Mouse (Mus musculus): Measurements from ENCODE around the gene Camkmt. TPM values are rescaled to one million over a fixed set of nuclear protein-coding genes. Genes with fewer than 3 reads are reported as not detected.

Gene Camkmt
- polyA plus RNA-seq, 1 experiment from 2014 or later: 20.4 TPM

- Histone ChIP-seq H3K36me3 (replicated peaks; ENCODE audit: control insufficient read depth, insufficient read depth) (peaks cover 64% of the 10 kb centered on the region), H3K27me3 (ENCODE audit: control insufficient read depth, insufficient read depth, low read length) (no peaks in the 10 kb centered on the region), H3K9me3 (ENCODE audit: control insufficient read depth, low read length) (no peaks in the 10 kb centered on the region), H3K4me3 (replicated peaks; ENCODE audit: low read length) (no peak overlapping the region), H3K4me2 (replicated peaks) (no peak overlapping the region), H3K9ac (no peak overlapping the region), H3K27ac (no peak overlapping the region), H3K4me1 (replicated peaks; ENCODE audit: control insufficient read depth, insufficient read depth, low read length) (no peaks in the 10 kb centered on the region)
- DNase-seq (ENCODE audit: low spot score) (no peak), ATAC-seq (ENCODE audit: low FRiP score) (no peak)
- WGBS: 89% methylated on average over 7 of the region's 7 CpGs
These were observed 26.8 kb upstream of the Camkmt start for GRCm38 (mm10) chr17:85063560-85063959.

- H3K4me3 ChIP-seq (replicated peaks; ENCODE audit: low read length): no peak overlapping the region
- no peak overlapping the region for H3K27ac ChIP-seq
- H3K9ac ChIP-seq: no peak overlapping the region
- peaks cover 98% of the 10 kb centered on the region for H3K36me3 ChIP-seq (replicated peaks; ENCODE audit: control insufficient read depth, insufficient read depth)
- ATAC-seq (ENCODE audit: low FRiP score): no peak
- H3K27me3 ChIP-seq (ENCODE audit: control insufficient read depth, insufficient read depth, low read length): no peaks in the 10 kb centered on the region
- 95% methylated on average over 7 of the region's 7 CpGs for WGBS
- no peaks in the 10 kb centered on the region for H3K4me1 ChIP-seq (replicated peaks; ENCODE audit: control insufficient read depth, insufficient read depth, low read length)
- H3K9me3 ChIP-seq (ENCODE audit: control insufficient read depth, low read length): no peaks in the 10 kb centered on the region
- H3K4me2 ChIP-seq (replicated peaks): no peak overlapping the region
- DNase-seq (ENCODE audit: low spot score): no peak
These were observed 23.0 kb upstream of the Camkmt start for GRCm38 (mm10) chr17:85067331-85067730.

DNA sequence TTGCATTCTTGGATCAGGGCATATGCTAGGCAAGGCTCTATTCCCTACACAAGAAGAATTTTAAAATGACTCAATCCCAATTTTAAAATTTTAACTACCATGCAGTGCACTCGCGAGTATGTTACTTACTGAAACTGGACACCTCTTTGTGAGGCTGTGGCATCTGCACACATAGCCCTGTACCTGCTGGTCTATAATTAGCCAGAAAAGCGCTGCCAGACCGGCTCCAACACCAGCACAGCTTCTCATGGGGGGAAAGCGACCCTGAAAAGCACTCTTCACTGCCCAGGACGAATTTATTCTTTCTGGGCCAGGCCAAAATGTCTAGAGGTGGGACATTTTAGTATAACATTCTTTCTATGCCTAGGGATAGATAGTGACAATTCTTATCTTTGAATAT lies 19.7 kb upstream of the Camkmt start:
- 89% methylated on average over 6 of the region's 6 CpGs for WGBS
- no peaks in the 10 kb centered on the region for H3K27me3 ChIP-seq (ENCODE audit: control insufficient read depth, insufficient read depth, low read length)
- H3K4me1 ChIP-seq (replicated peaks; ENCODE audit: control insufficient read depth, insufficient read depth, low read length): no peaks in the 10 kb centered on the region
- no peak overlapping the region for H3K9ac ChIP-seq
- ATAC-seq (ENCODE audit: low FRiP score): no peak
- H3K9me3 ChIP-seq (ENCODE audit: control insufficient read depth, low read length): no peaks in the 10 kb centered on the region
- H3K27ac ChIP-seq: no peak overlapping the region
- H3K4me3 ChIP-seq (replicated peaks; ENCODE audit: low read length): no peak overlapping the region
- H3K4me2 ChIP-seq (replicated peaks): no peak overlapping the region
- no peak for DNase-seq (ENCODE audit: low spot score)
- peaks cover 83% of the 10 kb centered on the region for H3K36me3 ChIP-seq (replicated peaks; ENCODE audit: control insufficient read depth, insufficient read depth)

GRCm38 (mm10) chr17:85071088-85071775 lies 19.1 kb upstream of the Camkmt start:
- 84% methylated on average over 8 of the region's 8 CpGs for WGBS
- Histone ChIP-seq H3K27me3 (ENCODE audit: control insufficient read depth, insufficient read depth, low read length) (no peaks in the 10 kb centered on the region), H3K27ac (no peak overlapping the region), H3K36me3 (replicated peaks; ENCODE audit: control insufficient read depth, insufficient read depth) (peaks cover 83% of the 10 kb centered on the region), H3K9ac (no peak overlapping the region; the same call in 1 of the 2 replicates), H3K4me2 (replicated peaks) (no peak overlapping the region), H3K9me3 (ENCODE audit: control insufficient read depth, low read length) (no peaks in the 10 kb centered on the region), H3K4me1 (replicated peaks; ENCODE audit: control insufficient read depth, insufficient read depth, low read length) (no peaks in the 10 kb centered on the region), H3K4me3 (replicated peaks; ENCODE audit: low read length) (no peak overlapping the region)
- ATAC-seq (ENCODE audit: low FRiP score) (no peak), DNase-seq (ENCODE audit: low spot score) (no peak)

GRCm38 (mm10) chr17:85072383-85072782 lies 18.0 kb upstream of the Camkmt start:
- WGBS: 34% methylated on average over 11 of the region's 11 CpGs
- Histone ChIP-seq H3K4me3 (replicated peaks; ENCODE audit: low read length) (no peak overlapping the region), H3K36me3 (replicated peaks; ENCODE audit: control insufficient read depth, insufficient read depth) (peaks cover 81% of the 10 kb centered on the region), H3K27ac (no peak overlapping the region), H3K9ac (no peak overlapping the region), H3K9me3 (ENCODE audit: control insufficient read depth, low read length) (no peaks in the 10 kb centered on the region), H3K27me3 (ENCODE audit: control insufficient read depth, insufficient read depth, low read length) (no peaks in the 10 kb centered on the region), H3K4me2 (replicated peaks) (peak overlapping the region; percentile 6; the same call in 1 of the 2 replicates), H3K4me1 (replicated peaks; ENCODE audit: control insufficient read depth, insufficient read depth, low read length) (no peaks in the 10 kb centered on the region)
- DNase-seq (ENCODE audit: low spot score): peak; percentile 28
- ATAC-seq (ENCODE audit: low FRiP score): 0 out of 2 replicates have a peak, but pooled peaks have one; percentile 27

GRCm38 (mm10) chr17:85073214-85073613 lies 17.1 kb upstream of the Camkmt start:
- no peaks in the 10 kb centered on the region for H3K27me3 ChIP-seq (ENCODE audit: control insufficient read depth, insufficient read depth, low read length)
- H3K4me3 ChIP-seq (replicated peaks; ENCODE audit: low read length): no peak overlapping the region
- DNase-seq (ENCODE audit: low spot score): no peak
- WGBS: 56% methylated on average over 7 of the region's 7 CpGs
- no peak for ATAC-seq (ENCODE audit: low FRiP score)
- no peaks in the 10 kb centered on the region for H3K4me1 ChIP-seq (replicated peaks; ENCODE audit: control insufficient read depth, insufficient read depth, low read length)
- peaks cover 80% of the 10 kb centered on the region for H3K36me3 ChIP-seq (replicated peaks; ENCODE audit: control insufficient read depth, insufficient read depth)
- no peak overlapping the region for H3K9ac ChIP-seq
- H3K9me3 ChIP-seq (ENCODE audit: control insufficient read depth, low read length): no peaks in the 10 kb centered on the region
- H3K27ac ChIP-seq: 0 out of 2 replicates have a peak overlapping the region, but pooled peaks have one; percentile 11
- no peak overlapping the region for H3K4me2 ChIP-seq (replicated peaks)

GRCm38 (mm10) chr17:85074083-85074482 lies 16.3 kb upstream of the Camkmt start:
- no peak overlapping the region for H3K4me2 ChIP-seq (replicated peaks)
- no peaks in the 10 kb centered on the region for H3K27me3 ChIP-seq (ENCODE audit: control insufficient read depth, insufficient read depth, low read length)
- no peak overlapping the region for H3K27ac ChIP-seq
- H3K4me3 ChIP-seq (replicated peaks; ENCODE audit: low read length): no peak overlapping the region
- H3K9ac ChIP-seq: no peak overlapping the region
- H3K36me3 ChIP-seq (replicated peaks; ENCODE audit: control insufficient read depth, insufficient read depth): peaks cover 80% of the 10 kb centered on the region
- no peaks in the 10 kb centered on the region for H3K4me1 ChIP-seq (replicated peaks; ENCODE audit: control insufficient read depth, insufficient read depth, low read length)
- no peaks in the 10 kb centered on the region for H3K9me3 ChIP-seq (ENCODE audit: control insufficient read depth, low read length)
- ATAC-seq (ENCODE audit: low FRiP score) (no peak), DNase-seq (ENCODE audit: low spot score) (no peak)
- WGBS: 96% methylated on average over 4 of the region's 4 CpGs

- 82% methylated on average over 3 of the region's 3 CpGs for WGBS
These were observed 11.1 kb upstream of the Camkmt start for GRCm38 (mm10) chr17:85079276-85079675.

DNA sequence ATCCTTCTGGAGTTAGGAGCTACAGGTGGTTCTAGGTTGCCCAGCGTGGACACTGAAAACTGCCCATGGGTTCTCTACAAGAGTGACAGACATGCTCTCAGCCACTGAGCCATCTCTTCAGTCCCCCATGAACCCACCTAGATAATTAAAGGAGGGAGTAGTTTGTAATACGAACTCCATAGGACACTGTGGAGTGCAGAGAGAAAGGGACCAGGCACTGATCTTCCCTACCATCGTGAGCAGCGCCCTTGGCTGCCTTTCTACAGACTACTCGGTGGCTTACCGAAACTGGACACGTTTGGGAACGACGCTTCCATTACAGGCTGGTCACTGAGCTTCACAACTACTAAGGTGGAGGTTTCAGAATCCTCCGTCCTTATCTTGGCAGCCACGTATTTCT lies 9.6 kb upstream of the Camkmt start:
- DNase-seq (ENCODE audit: low spot score) (no peak), ATAC-seq (ENCODE audit: low FRiP score) (no peak)
- WGBS: 95% methylated on average over 11 of the region's 11 CpGs
- Histone ChIP-seq H3K9ac (no peak overlapping the region), H3K27me3 (ENCODE audit: control insufficient read depth, insufficient read depth, low read length) (no peaks in the 10 kb centered on the region), H3K4me3 (replicated peaks; ENCODE audit: low read length) (no peak overlapping the region), H3K4me2 (replicated peaks) (no peak overlapping the region), H3K36me3 (replicated peaks; ENCODE audit: control insufficient read depth, insufficient read depth) (peaks cover 65% of the 10 kb centered on the region), H3K27ac (no peak overlapping the region), H3K4me1 (replicated peaks; ENCODE audit: control insufficient read depth, insufficient read depth, low read length) (no peaks in the 10 kb centered on the region), H3K9me3 (ENCODE audit: control insufficient read depth, low read length) (no peaks in the 10 kb centered on the region)

More at GRCm38 (mm10) chr17:85079276-85079675, 11.1 kb upstream of the Camkmt start:
- Histone ChIP-seq H3K4me2 (replicated peaks) (no peak overlapping the region), H3K9me3 (ENCODE audit: control insufficient read depth, low read length) (no peaks in the 10 kb centered on the region), H3K27ac (no peak overlapping the region), H3K36me3 (replicated peaks; ENCODE audit: control insufficient read depth, insufficient read depth) (peaks cover 80% of the 10 kb centered on the region), H3K4me3 (replicated peaks; ENCODE audit: low read length) (no peak overlapping the region), H3K4me1 (replicated peaks; ENCODE audit: control insufficient read depth, insufficient read depth, low read length) (no peaks in the 10 kb centered on the region), H3K27me3 (ENCODE audit: control insufficient read depth, insufficient read depth, low read length) (no peaks in the 10 kb centered on the region), H3K9ac (no peak overlapping the region)
- no peak for ATAC-seq (ENCODE audit: low FRiP score)
- no peak for DNase-seq (ENCODE audit: low spot score)
